Mouse (Mus musculus): ENCODE data around the gene Cip2a. TPM values are rescaled to one million over a fixed set of nuclear protein-coding genes. Genes with fewer than 3 reads are reported as not detected.

Cip2a gene
- 1.0 TPM for polyA plus RNA-seq (2014; fragmentation: Illumina TruSeq; extraction: RNeasy Lipid Tissue Mini Kit (QIAGEN cat#74804); ENCODE audit: insufficient read depth, low read depth, low replicate concordance)

GRCm38 (mm10) chr16:48993559-48994342 is at the start of gene Cip2a, which contains the start of gene Dzip3:
TSS of gene Cip2a (plus strand) at chr16:48994185.
TSS of gene Dzip3 (minus strand) at chr16:48994165.

DNA sequence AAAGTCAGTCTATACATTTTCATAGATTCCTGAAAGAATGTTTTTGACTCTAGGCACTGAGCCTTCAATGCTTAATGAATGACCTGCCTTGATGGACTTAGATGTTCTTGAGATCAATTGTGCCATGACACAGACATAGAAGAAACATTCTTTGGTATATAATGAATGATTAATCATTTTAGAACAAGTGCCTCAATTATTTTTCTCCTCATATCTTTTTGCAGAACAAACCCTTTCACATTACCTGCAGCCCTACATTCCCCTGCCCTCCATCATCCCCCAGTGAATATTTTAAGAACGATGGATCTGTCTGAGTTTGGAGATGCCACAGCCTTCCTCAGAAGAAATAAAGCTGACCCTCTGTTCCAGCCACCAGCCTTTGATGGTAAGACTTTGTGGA is 63.2 kb downstream of the Cip2a start, which contains the start of gene Myh15:
Gene Myh15 (plus strand): TSS at position 301 of the 400 bp plus-strand sequence.

Other genes with a start within 250 kb of the Cip2a start
- gene Trat1, start 222.2 kb upstream of the Cip2a start, polyA plus RNA-seq (2014; fragmentation: Illumina TruSeq; extraction: RNeasy Lipid Tissue Mini Kit (QIAGEN cat#74804); ENCODE audit: insufficient read depth, low read depth, low replicate concordance): 1.7 TPM
- not detected for gene Retnlb, start 177.3 kb upstream of the Cip2a start, polyA plus RNA-seq (2014; fragmentation: Illumina TruSeq; extraction: RNeasy Lipid Tissue Mini Kit (QIAGEN cat#74804); ENCODE audit: insufficient read depth, low read depth, low replicate concordance)
- gene Retnla, start 151.6 kb upstream of the Cip2a start, polyA plus RNA-seq (2014; fragmentation: Illumina TruSeq; extraction: RNeasy Lipid Tissue Mini Kit (QIAGEN cat#74804); ENCODE audit: insufficient read depth, low read depth, low replicate concordance): 204 TPM
- 84.7 TPM for gene Retnlg, start 121.6 kb upstream of the Cip2a start, polyA plus RNA-seq (2014; fragmentation: Illumina TruSeq; extraction: RNeasy Lipid Tissue Mini Kit (QIAGEN cat#74804); ENCODE audit: insufficient read depth, low read depth, low replicate concordance)
- gene Dzip3, start within 50 bp of the Cip2a start, polyA plus RNA-seq (2014; fragmentation: Illumina TruSeq; extraction: RNeasy Lipid Tissue Mini Kit (QIAGEN cat#74804); ENCODE audit: insufficient read depth, low read depth, low replicate concordance): 3.0 TPM
- not detected for gene Myh15, start 63.3 kb downstream of the Cip2a start, polyA plus RNA-seq (2014; fragmentation: Illumina TruSeq; extraction: RNeasy Lipid Tissue Mini Kit (QIAGEN cat#74804); ENCODE audit: insufficient read depth, low read depth, low replicate concordance)

Data from lung, adult 10 weeks (tissue).